ENCODE assay signal across 7 mouse cellular contexts in genomic region chr2:153529365-153529781, GRCm38 (mm10). TPM values are rescaled to one million over a fixed set of nuclear protein-coding genes. Genes with fewer than 3 reads are reported as not detected.
DNase-seq lines count a peak whose midpoint lies in the region; ATAC-seq and TF ChIP-seq lines count a peak whose summit lies in the region.

No protein-coding gene starts in this region.

- TF ChIP-seq EP300 in MEL (IDR thresholded peaks at IDR 0.05; ENCODE audit: low read depth in 1 of 2, low read length in 2 of 2): no peak

- peaks cover 12% of the 10 kb centered on the region for H3K79me2 ChIP-seq in MEL (ENCODE audit: control insufficient read depth, insufficient read depth, low read length, poor library complexity)

- no peak for TF ChIP-seq CTCF in MEL (IDR thresholded peaks at IDR 0.05 in 2 of 3, conservative IDR thresholded peaks at IDR 0.05 in 1 of 3; ENCODE audit: control insufficient read depth in 1 of 3, insufficient read depth in 1 of 3, low read depth in 2 of 3, low read length in 3 of 3, poor library complexity in 1 of 3, severe bottlenecking in 1 of 3)
- no peak for TF ChIP-seq CTCF in spleen, adult 2 months (IDR thresholded peaks at IDR 0.05; ENCODE audit: extremely low read depth, insufficient read depth, insufficient read length, insufficient replicate concordance)

- ATAC-seq in CD4-positive, CD25-positive, alpha-beta regulatory T cell, adult 4 months: peak; percentile 21
- ATAC-seq in heart, embryonic 13.5 days (ENCODE audit: extremely low read depth, insufficient number of reproducible peaks, low FRiP score, low TSS enrichment): no peak

- peak overlapping the region; percentile 87 to 98 for H3K4me3 ChIP-seq in MEL (ENCODE audit: control insufficient read depth in 1 of 2, insufficient read depth in 1 of 2, low read depth in 2 of 2, low read length in 2 of 2)
- H3K4me3 ChIP-seq in embryonic facial prominence, embryonic 10.5 days: peak overlapping the region; percentile 80
- H3K4me3 ChIP-seq in heart, embryonic 13.5 days: peak overlapping the region; percentile 82
- H3K4me3 ChIP-seq in spleen, adult 2 months (ENCODE audit: extremely low read depth, insufficient read depth, insufficient read length): peak overlapping the region; percentile 44; the same call in 1 of the 2 replicates

- under 1% methylated on average over 53 of the region's 53 CpGs for WGBS in embryonic facial prominence, embryonic 10.5 days
- WGBS in heart, embryonic 13.5 days: under 1% methylated on average over 45 of the region's 53 CpGs
- WGBS in spleen, adult 2 months: under 1% methylated on average over 53 of the region's 53 CpGs

- peaks cover 18 to 29% of the 10 kb centered on the region in 2 experiments for H3K4me1 ChIP-seq in MEL (ENCODE audit: control insufficient read depth in 1 of 2, insufficient read depth in 2 of 2, low read length in 2 of 2)
- peaks cover 60% of the 10 kb centered on the region for H3K4me1 ChIP-seq in embryonic facial prominence, embryonic 10.5 days
- H3K4me1 ChIP-seq in heart, embryonic 13.5 days: peaks cover 46% of the 10 kb centered on the region
- H3K4me1 ChIP-seq in spleen, adult 2 months (ENCODE audit: control insufficient read depth, insufficient read depth, insufficient read length): peaks cover 26% of the 10 kb centered on the region

- peak; percentile 61 for DNase-seq in MEL (ENCODE audit: low read depth, low spot score)
- DNase-seq in embryonic facial prominence, embryonic 10.5 days (ENCODE audit: low spot score): peak; percentile 72
- peak; percentile 65 for DNase-seq in kidney, postnatal 14 days
- peak; percentile 35 for DNase-seq in lung, postnatal 36 days
- no peak for DNase-seq in spleen, adult 2 months (ENCODE audit: low read depth in 1 of 2, low spot score in 2 of 2)

- no peak for TF ChIP-seq RAD21 in MEL (IDR thresholded peaks at IDR 0.05; ENCODE audit: low read depth, low read length)

- H3K9me3 ChIP-seq in MEL (replicated peaks; ENCODE audit: insufficient read depth, low read length): no peaks in the 10 kb centered on the region
- no peaks in the 10 kb centered on the region for H3K9me3 ChIP-seq in embryonic facial prominence, embryonic 10.5 days
- H3K9me3 ChIP-seq in heart, embryonic 13.5 days: no peaks in the 10 kb centered on the region; the same call in 1 of the 2 replicates

- no peak for TF ChIP-seq POLR2A in MEL (IDR thresholded peaks at IDR 0.05; ENCODE audit: control insufficient read depth in 1 of 2, insufficient read depth in 1 of 2, low read depth in 1 of 2, low read length in 2 of 2, poor library complexity in 1 of 2)
- no peak for TF ChIP-seq POLR2A in spleen, adult 2 months (IDR thresholded peaks at IDR 0.05; ENCODE audit: low read depth, low read length)

- H3K9ac ChIP-seq in MEL (ENCODE audit: control insufficient read depth, low read depth, low read length, poor library complexity, severe bottlenecking): peak overlapping the region; percentile 80
- peak overlapping the region; percentile 90 for H3K9ac ChIP-seq in heart, embryonic 13.5 days

- H3K27ac ChIP-seq in MEL (ENCODE audit: control insufficient read depth, low read depth, low read length): peak overlapping the region; percentile 15; the same call in 1 of the 2 replicates
- peak overlapping the region; percentile 90 for H3K27ac ChIP-seq in embryonic facial prominence, embryonic 10.5 days (replicated peaks)
- peak overlapping the region; percentile 84 for H3K27ac ChIP-seq in heart, embryonic 13.5 days (replicated peaks)
- H3K27ac ChIP-seq in spleen, adult 2 months (ENCODE audit: insufficient read depth, low read length): no peak overlapping the region

- peak overlapping the region; percentile 98 for H3K4me2 ChIP-seq in heart, embryonic 13.5 days

- H3K27me3 ChIP-seq in MEL (ENCODE audit: control insufficient read depth in 1 of 2, insufficient read depth in 2 of 2, low read length in 2 of 2): no peaks in the 10 kb centered on the region
- peaks cover 81% of the 10 kb centered on the region for H3K27me3 ChIP-seq in embryonic facial prominence, embryonic 10.5 days (replicated peaks; ENCODE audit: low read depth, poor library complexity, severe bottlenecking)
- H3K27me3 ChIP-seq in heart, embryonic 13.5 days (replicated peaks): peaks cover 16% of the 10 kb centered on the region
- peaks cover 26% of the 10 kb centered on the region for H3K27me3 ChIP-seq in spleen, adult 2 months (ENCODE audit: control insufficient read depth, insufficient read depth, low read length)

- H3K36me3 ChIP-seq in MEL (ENCODE audit: control insufficient read depth in 1 of 2, insufficient read depth in 2 of 2, low read length in 2 of 2): peaks cover 0 to 21% of the 10 kb centered on the region in 2 experiments; a peak in 2 of 4 replicates
- no peaks in the 10 kb centered on the region for H3K36me3 ChIP-seq in embryonic facial prominence, embryonic 10.5 days (replicated peaks)
- no peaks in the 10 kb centered on the region for H3K36me3 ChIP-seq in heart, embryonic 13.5 days
- no peaks in the 10 kb centered on the region for H3K36me3 ChIP-seq in spleen, adult 2 months (ENCODE audit: control insufficient read depth, insufficient read depth, low read length)

TF ChIP-seq in MEL, 35 proteins besides CTCF, POLR2A, EP300 and RAD21:
- TF ChIP-seq NELFE (IDR thresholded peaks at IDR 0.05; ENCODE audit: low read depth, low read length) (0 out of 2 replicates have a peak, but pooled peaks have one; percentile 17), NRF1 (IDR thresholded peaks at IDR 0.05; ENCODE audit: insufficient read depth, low read depth, low read length, poor library complexity, severe bottlenecking) (peak; percentile 18; the same call in 1 of the 2 replicates), SMC3 (IDR thresholded peaks at IDR 0.05; ENCODE audit: low read depth, low read length) (no peak)
TF ChIP-seq in MEL: peak in this region for 2.

RNA-seq across cellular contexts. Expression of gene Nol4l, which starts 0.4 kb away (rescaled TPM):
- polyA plus RNA-seq in CD4-positive, CD25-positive, alpha-beta regulatory T cell, adult 4 months (2017; shearing (Covaris generic)): 1 to 10 TPM; 3.5 to 5.2 TPM
- 4.4 and 4.5 TPM in 2 replicates for total RNA-seq in MEL (2012; rRNA removed)
- 1 to 10 TPM in 1 of 2 experiments, not detected in 1; 7.1 TPM for polyA plus RNA-seq in MEL (2012; ENCODE audit: insufficient read depth in 1 of 2, insufficient read length in 2 of 2, low read depth in 1 of 2, low replicate concordance in 2 of 2, missing spikeins in 1 of 2)
- polyA plus RNA-seq in embryonic facial prominence, embryonic 10.5 days (2016; fragmentation: Nextera tagmentation; extraction: Ambion mirVana): 23.5 and 23.7 TPM in 2 replicates
- polyA plus RNA-seq in heart, embryonic 13.5 days (2015; fragmentation: Nextera tagmentation; extraction: Ambion mirVana): 10.5 and 11.0 TPM in 2 replicates
- 2.5 TPM in 2 replicates for polyA plus RNA-seq in spleen, adult 2 months (2012; rRNA removed)

RNA-seq across cellular contexts. Expression of gene 4930404H24Rik, which starts 36.8 kb away (rescaled TPM):
- polyA plus RNA-seq in CD4-positive, CD25-positive, alpha-beta regulatory T cell, adult 4 months (2017; shearing (Covaris generic)): not detected
- not detected in 2 replicates for total RNA-seq in MEL (2012; rRNA removed)
- polyA plus RNA-seq in MEL (2012; ENCODE audit: insufficient read depth in 1 of 2, insufficient read length in 2 of 2, low read depth in 1 of 2, low replicate concordance in 2 of 2, missing spikeins in 1 of 2): under 1 TPM in 1 of 2 experiments, not detected in 1; 0.24 TPM
- not detected in 2 replicates for polyA plus RNA-seq in embryonic facial prominence, embryonic 10.5 days (2016; fragmentation: Nextera tagmentation; extraction: Ambion mirVana)
- polyA plus RNA-seq in heart, embryonic 13.5 days (2015; fragmentation: Nextera tagmentation; extraction: Ambion mirVana): not detected in 2 replicates
- polyA plus RNA-seq in spleen, adult 2 months (2012; rRNA removed): not detected in 2 replicates

Comparison
In these comparisons a context has a peak if more than half of its experiments do, and no peak if none do; other contexts are left out.
1. DNase-seq: peak in MEL (single experiment), embryonic facial prominence, embryonic 10.5 days (single experiment), kidney, postnatal 14 days (single experiment) and lung, postnatal 36 days (single experiment); none in spleen, adult 2 months (0 of 2).
2. Peak in every context shown above with its lines, with median percentiles within 50 percentile points of each other: H3K4me3 ChIP-seq.